Mouse (Mus musculus) liver, embryonic 16.5 days (tissue): ENCODE results near the gene Alk. TPM values are rescaled to one million over a fixed set of nuclear protein-coding genes. Genes with fewer than 3 reads are reported as not detected.

ENCODE experiments used
- ATAC-seq: fragments of 200-750 bp; cut with Nextera tagmentation; 2 replicates; pipeline ENCODE4 v1.8.0; 2017; ENCODE audit warnings: low read depth, mild to moderate bottlenecking, moderate number of reproducible peaks, moderate library complexity
- H3K27ac ChIP-seq: fragments of 300-500 bp; sonication (generic); 2 replicates; pipeline ENCODE4 v1.5.1; 2014; ENCODE audit warnings: mild to moderate bottlenecking, low read length
- H3K27me3 ChIP-seq: fragments of 300-500 bp; sonication (generic); 2 replicates; pipeline ENCODE4 v1.6.1; 2014; ENCODE audit warnings: low read depth, low read length, mixed read lengths; ENCODE audit not compliant: control insufficient read depth, insufficient read depth
- H3K36me3 ChIP-seq: fragments of 300-500 bp; sonication (generic); 2 replicates; pipeline ENCODE4 v1.6.1; 2014; ENCODE audit warnings: mild to moderate bottlenecking; ENCODE audit not compliant: control insufficient read depth, insufficient read depth
- H3K4me1 ChIP-seq: fragments of 300-500 bp; sonication (generic); 2 replicates; pipeline ENCODE4 v1.6.1; 2014; ENCODE audit warnings: low read depth, low read length, mixed read lengths; ENCODE audit not compliant: control insufficient read depth
- H3K4me2 ChIP-seq: fragments of 300-500 bp; sonication (generic); 2 replicates; pipeline ENCODE4 v1.6.1; 2014; ENCODE audit warnings: low read depth, low read length, mixed read lengths
- H3K4me3 ChIP-seq: fragments of 300-500 bp; sonication (generic); 2 replicates; pipeline ENCODE4 v1.5.1; 2014; ENCODE audit warnings: low read depth, mild to moderate bottlenecking, low read length
- H3K9ac ChIP-seq: fragments of 300-500 bp; sonication (generic); 2 replicates; pipeline ENCODE4 v1.6.1; 2014; ENCODE audit warnings: low read depth, low read length
- H3K9me3 ChIP-seq: fragments of 300-500 bp; sonication (generic); replicated peaks from 2 replicates; pipeline ENCODE4 v1.6.1; 2016; ENCODE audit warnings: low read length; ENCODE audit not compliant: control insufficient read depth
- WGBS: fragments of 180-500 bp; shearing (Covaris S2); extraction: QIAGEN DNeasy Blood & Tissue Kit; methylation state at CpG from one replicate; pipeline ENCODE4 v1.1.7; 2014; ENCODE audit not compliant: insufficient replicate concordance; 5-methylcytosine and 5-hydroxymethylcytosine counted together
- polyA plus RNA-seq: library from polyadenylated mRNA; unstranded; fragments of >200 nt; fragmentation: Nextera tagmentation; extraction: Ambion mirVana; gene quantifications from 2 replicates; pipeline ENCODE4 v1.2.1, GENCODE M21; 2015

Gene Alk
- polyA plus RNA-seq, 1 experiment from 2014 or later, result 0.07 TPM

- Histone ChIP-seq H3K27ac (no peak overlapping the region), H3K36me3 (no peaks in the 10 kb centered on the region), H3K4me3 (no peak overlapping the region), H3K4me1 (no peaks in the 10 kb centered on the region), H3K9me3 (no peaks in the 10 kb centered on the region), H3K27me3 (no peaks in the 10 kb centered on the region), H3K4me2 (no peak overlapping the region), H3K9ac (no peak overlapping the region)
- 57% methylated on average over 7 of the region's 7 CpGs for WGBS
- no peak for ATAC-seq
These were observed 565.1 kb downstream of the Alk start for GRCm38 (mm10) chr17:72039176-72039948.

DNA sequence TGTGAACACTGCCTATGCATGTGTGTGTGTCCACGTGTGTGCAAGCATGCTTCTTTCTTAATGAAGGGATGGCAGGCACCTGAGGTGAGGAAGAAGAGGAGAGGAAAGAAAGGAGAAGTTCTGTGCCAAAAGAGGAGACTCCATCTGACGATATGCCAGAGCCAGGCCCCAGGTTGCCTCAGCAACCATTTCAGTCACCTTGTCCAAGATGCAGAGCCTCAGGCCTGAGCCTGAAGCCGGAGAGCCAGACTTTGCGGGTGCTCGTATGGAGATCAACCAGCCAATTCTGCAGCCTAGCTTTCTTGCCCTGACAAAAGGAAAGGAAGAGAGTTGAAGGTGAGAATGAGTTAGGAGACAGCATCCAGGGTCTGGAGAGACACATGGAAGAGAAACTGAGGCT is 566.1 kb downstream of the Alk start:
- ATAC-seq, result no peak

GRCm38 (mm10) chr17:72030672-72031071 is 573.8 kb downstream of the Alk start:
- Histone ChIP-seq H3K27me3 (no peaks in the 10 kb centered on the region), H3K9ac (no peak overlapping the region), H3K4me1 (no peaks in the 10 kb centered on the region), H3K27ac (no peak overlapping the region), H3K4me3 (no peak overlapping the region), H3K36me3 (no peaks in the 10 kb centered on the region), H3K9me3 (no peaks in the 10 kb centered on the region), H3K4me2 (no peak overlapping the region)
- ATAC-seq, result no peak
- 71% methylated on average over 7 of the region's 7 CpGs for WGBS

More for the DNA sequence above, 566.1 kb downstream of the Alk start:
- no peak overlapping the region for H3K4me2 ChIP-seq
- no peaks in the 10 kb centered on the region for H3K9me3 ChIP-seq
- H3K27ac ChIP-seq, result no peak overlapping the region
- H3K4me3 ChIP-seq, result no peak overlapping the region
- no peak overlapping the region for H3K9ac ChIP-seq
- 72% methylated on average over 5 of the region's 5 CpGs for WGBS
- no peaks in the 10 kb centered on the region for H3K36me3 ChIP-seq
- no peaks in the 10 kb centered on the region for H3K27me3 ChIP-seq
- H3K4me1 ChIP-seq, result no peaks in the 10 kb centered on the region

DNA sequence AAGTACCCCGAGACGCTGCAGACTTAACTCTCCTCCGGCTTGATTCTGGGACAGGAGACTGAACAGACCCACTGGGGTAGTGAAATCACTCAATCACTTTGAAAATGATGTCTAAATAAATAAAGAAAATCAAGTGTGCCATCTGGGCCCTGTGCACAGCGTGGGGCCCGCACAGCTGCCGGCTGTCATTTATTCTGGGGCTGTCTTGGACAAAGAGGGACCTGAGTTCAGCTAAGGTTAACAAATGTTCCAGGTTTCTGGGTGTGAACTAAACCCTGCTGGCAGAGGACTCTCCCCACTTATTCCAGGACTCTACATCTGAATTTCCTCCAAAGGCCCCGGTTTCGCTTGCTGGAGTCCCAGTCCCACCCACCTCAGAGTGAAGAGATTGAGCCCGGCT is 581.1 kb downstream of the Alk start:
- 69% methylated on average over 9 of the region's 9 CpGs for WGBS
- no peaks in the 10 kb centered on the region for H3K9me3 ChIP-seq
- no peak overlapping the region for H3K4me2 ChIP-seq
- H3K36me3 ChIP-seq, result no peaks in the 10 kb centered on the region
- H3K27ac ChIP-seq, result no peak overlapping the region
- no peak for ATAC-seq
- no peaks in the 10 kb centered on the region for H3K27me3 ChIP-seq
- H3K9ac ChIP-seq, result no peak overlapping the region
- H3K4me3 ChIP-seq, result no peak overlapping the region
- no peaks in the 10 kb centered on the region for H3K4me1 ChIP-seq

- H3K27me3 ChIP-seq, result no peaks in the 10 kb centered on the region
- 59% methylated on average over 10 of the region's 10 CpGs for WGBS
- H3K4me2 ChIP-seq, result no peak overlapping the region
- no peaks in the 10 kb centered on the region for H3K4me1 ChIP-seq
- H3K36me3 ChIP-seq, result no peaks in the 10 kb centered on the region
- no peak overlapping the region for H3K27ac ChIP-seq
- H3K9ac ChIP-seq, result no peak overlapping the region
- no peak for ATAC-seq
- H3K9me3 ChIP-seq, result no peaks in the 10 kb centered on the region
- H3K4me3 ChIP-seq, result no peak overlapping the region
These were observed 582.4 kb downstream of the Alk start for GRCm38 (mm10) chr17:72021733-72022669.

GRCm38 (mm10) chr17:72017329-72017728 is 587.1 kb downstream of the Alk start:
- no peaks in the 10 kb centered on the region for H3K36me3 ChIP-seq
- no peak overlapping the region for H3K27ac ChIP-seq
- ATAC-seq, result no peak
- no peak overlapping the region for H3K9ac ChIP-seq
- H3K27me3 ChIP-seq, result no peaks in the 10 kb centered on the region
- H3K4me2 ChIP-seq, result no peak overlapping the region
- H3K4me3 ChIP-seq, result no peak overlapping the region
- no peaks in the 10 kb centered on the region for H3K4me1 ChIP-seq
- no peaks in the 10 kb centered on the region for H3K9me3 ChIP-seq

DNA sequence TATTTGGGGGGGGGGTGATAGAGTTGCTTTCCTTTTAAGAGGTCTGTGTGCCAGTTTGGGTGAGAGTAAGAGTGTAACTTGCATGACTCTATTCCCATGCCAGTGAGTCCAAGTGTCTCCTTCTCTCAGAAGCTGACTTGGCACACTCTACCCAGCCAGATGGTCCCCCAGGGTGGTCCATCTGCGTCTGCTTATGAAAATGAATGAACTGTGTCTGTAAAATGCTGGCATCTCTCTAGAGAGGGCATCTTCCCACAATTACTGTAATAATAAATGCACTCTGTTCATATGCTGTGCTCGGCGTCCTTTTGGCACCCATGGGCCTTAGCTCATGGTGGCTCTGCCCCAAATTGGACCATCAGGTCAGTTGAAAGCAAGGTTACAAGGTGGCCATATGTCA is 589.2 kb downstream of the Alk start:
- 66% methylated on average over 3 of the region's 3 CpGs for WGBS

DNA sequence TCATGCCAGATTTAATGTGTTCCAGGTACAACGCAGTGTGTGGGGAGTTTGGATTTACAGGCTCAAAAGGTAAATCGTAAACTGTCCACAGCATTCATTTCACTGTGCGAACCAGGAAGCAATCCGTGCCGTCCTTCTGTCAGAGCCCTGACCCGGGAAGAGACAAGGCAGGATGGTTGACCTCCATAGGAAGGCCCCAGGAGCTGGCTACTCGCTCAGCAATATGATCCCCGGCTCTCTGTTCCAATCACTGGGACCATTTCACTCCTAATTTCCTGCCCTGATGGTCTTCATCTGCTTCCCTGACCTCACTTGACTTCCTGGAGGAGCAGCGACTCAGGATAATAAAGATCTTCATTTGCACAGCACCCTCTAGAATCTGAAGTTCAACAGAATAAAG is 591.7 kb downstream of the Alk start:
- no peaks in the 10 kb centered on the region for H3K9me3 ChIP-seq
- WGBS, result 61% methylated on average over 9 of the region's 9 CpGs
- no peak overlapping the region for H3K9ac ChIP-seq
- ATAC-seq, result no peak
- no peaks in the 10 kb centered on the region for H3K4me1 ChIP-seq
- H3K4me3 ChIP-seq, result no peak overlapping the region
- H3K27ac ChIP-seq, result no peak overlapping the region
- H3K36me3 ChIP-seq, result no peaks in the 10 kb centered on the region
- no peaks in the 10 kb centered on the region for H3K27me3 ChIP-seq
- no peak overlapping the region for H3K4me2 ChIP-seq

More for the DNA sequence above, 589.2 kb downstream of the Alk start:
- H3K36me3 ChIP-seq, result no peaks in the 10 kb centered on the region
- H3K4me2 ChIP-seq, result no peak overlapping the region
- ATAC-seq, result no peak
- H3K27me3 ChIP-seq, result no peaks in the 10 kb centered on the region
- H3K9ac ChIP-seq, result no peak overlapping the region
- no peak overlapping the region for H3K4me3 ChIP-seq
- H3K27ac ChIP-seq, result no peak overlapping the region
- H3K4me1 ChIP-seq, result no peaks in the 10 kb centered on the region
- no peaks in the 10 kb centered on the region for H3K9me3 ChIP-seq

GRCm38 (mm10) chr17:72009836-72010235 is 594.6 kb downstream of the Alk start:
- Histone ChIP-seq H3K27ac (no peak overlapping the region), H3K4me2 (no peak overlapping the region), H3K4me1 (no peaks in the 10 kb centered on the region), H3K9ac (no peak overlapping the region), H3K36me3 (no peaks in the 10 kb centered on the region), H3K27me3 (no peaks in the 10 kb centered on the region), H3K9me3 (no peaks in the 10 kb centered on the region), H3K4me3 (no peak overlapping the region)
- WGBS, result 53% methylated on average over 2 of the region's 2 CpGs
- no peak for ATAC-seq
